7 mouse cellular contexts compared by ENCODE assay signal in genomic region chr5:24453283-24453984, GRCm38 (mm10). TPM values are rescaled to one million over a fixed set of nuclear protein-coding genes. Genes with fewer than 3 reads are reported as not detected.
A peak's percentile ranks its signal among the peaks of the same experiment; 100 is the strongest.
DNase-seq lines count a peak whose midpoint lies in the region; ATAC-seq and TF ChIP-seq lines count a peak whose summit lies in the region.

No protein-coding gene starts in this region.

- H3K36me3 ChIP-seq in lung, postnatal 0 days (ENCODE audit: insufficient read depth, low read length), result no peaks in the 10 kb centered on the region
- no peaks in the 10 kb centered on the region for H3K36me3 ChIP-seq in hindbrain, embryonic 11.5 days (ENCODE audit: control insufficient read depth, insufficient read depth, low read length)
- H3K36me3 ChIP-seq in midbrain, embryonic 13.5 days, result peaks cover 16% of the 10 kb centered on the region

- H3K4me2 ChIP-seq in lung, postnatal 0 days (replicated peaks; ENCODE audit: low read depth, low read length), result peak overlapping the region; percentile 87
- H3K4me2 ChIP-seq in hindbrain, embryonic 11.5 days (replicated peaks; ENCODE audit: low read depth, low read length), result peak overlapping the region; percentile 94
- peak overlapping the region; percentile 100 for H3K4me2 ChIP-seq in midbrain, embryonic 13.5 days (replicated peaks)

- peak overlapping the region; percentile 82 for H3K4me3 ChIP-seq in lung, postnatal 0 days (ENCODE audit: low read depth, low read length)
- peak overlapping the region; percentile 92 for H3K4me3 ChIP-seq in hindbrain, embryonic 11.5 days (ENCODE audit: low read depth, low read length)
- peak overlapping the region; percentile 92 for H3K4me3 ChIP-seq in midbrain, embryonic 13.5 days (replicated peaks)

- no peak for TF ChIP-seq CTCF in lung, postnatal 0 days (IDR thresholded peaks at IDR 0.05)

- WGBS in lung, postnatal 0 days, result 25% methylated on average over 5 of the region's 5 CpGs
- WGBS in hindbrain, embryonic 11.5 days, result 7% methylated on average over 5 of the region's 5 CpGs
- WGBS in midbrain, embryonic 13.5 days, result 2% methylated on average over 5 of the region's 5 CpGs

- H3K9me3 ChIP-seq in lung, postnatal 0 days (ENCODE audit: low read length), result no peaks in the 10 kb centered on the region
- H3K9me3 ChIP-seq in hindbrain, embryonic 11.5 days (ENCODE audit: control insufficient read depth, low read length), result no peaks in the 10 kb centered on the region
- H3K9me3 ChIP-seq in midbrain, embryonic 13.5 days, result no peaks in the 10 kb centered on the region

- H3K9ac ChIP-seq in lung, postnatal 0 days (replicated peaks; ENCODE audit: low read depth), result peak overlapping the region; percentile 70
- H3K9ac ChIP-seq in hindbrain, embryonic 11.5 days (ENCODE audit: low read depth, low read length), result peak overlapping the region; percentile 99
- peak overlapping the region; percentile 97 for H3K9ac ChIP-seq in midbrain, embryonic 13.5 days (replicated peaks)

- peak; percentile 17 for DNase-seq in lung, postnatal 0 days (ENCODE audit: low spot score)
- DNase-seq in lung, postnatal 25 days (ENCODE audit: low spot score), result no peak
- DNase-seq in cerebellum, postnatal 10 days, result peak; percentile 85 to 92
- peak; percentile 49 for DNase-seq in hindbrain, embryonic 11.5 days (ENCODE audit: low spot score)
- DNase-seq in MN1 (ENCODE audit: low spot score), result no peak
- no peak for DNase-seq in urinary bladder, postnatal 36 days (ENCODE audit: low spot score in 2 of 2)

- no peaks in the 10 kb centered on the region for H3K27me3 ChIP-seq in lung, postnatal 0 days (replicated peaks; ENCODE audit: insufficient read depth, low read length)
- H3K27me3 ChIP-seq in hindbrain, embryonic 11.5 days (ENCODE audit: control insufficient read depth, insufficient read depth, low read length), result no peaks in the 10 kb centered on the region; the same call in 1 of the 2 replicates
- peaks cover 9% of the 10 kb centered on the region; the same call in 1 of the 2 replicates for H3K27me3 ChIP-seq in midbrain, embryonic 13.5 days

- TF ChIP-seq EP300 in lung, postnatal 0 days (IDR thresholded peaks at IDR 0.05), result no peak

- H3K4me1 ChIP-seq in lung, postnatal 0 days (ENCODE audit: insufficient read depth, low read depth, low read length), result peaks cover 15% of the 10 kb centered on the region
- peaks cover 15% of the 10 kb centered on the region for H3K4me1 ChIP-seq in hindbrain, embryonic 11.5 days (replicated peaks; ENCODE audit: control insufficient read depth, insufficient read depth, low read length)
- H3K4me1 ChIP-seq in midbrain, embryonic 13.5 days (replicated peaks), result peaks cover 49% of the 10 kb centered on the region

- ATAC-seq in lung, postnatal 0 days, result no peak
- peak; percentile 12; the same call in 1 of the 2 replicates for ATAC-seq in hindbrain, embryonic 11.5 days (ENCODE audit: low FRiP score)
- ATAC-seq in midbrain, embryonic 13.5 days, result peak; percentile 7; the same call in 1 of the 2 replicates

- H3K27ac ChIP-seq in lung, postnatal 0 days (ENCODE audit: low read length), result peak overlapping the region; percentile 20; the same call in 1 of the 2 replicates
- peak overlapping the region; percentile 93 for H3K27ac ChIP-seq in hindbrain, embryonic 11.5 days (ENCODE audit: low read depth, low read length)
- peak overlapping the region; percentile 95 for H3K27ac ChIP-seq in midbrain, embryonic 13.5 days

RNA-seq across cellular contexts. Expression of gene Agap3, which starts 1.5 kb away (rescaled TPM):
- polyA plus RNA-seq in lung, postnatal 0 days (2015; fragmentation: Nextera tagmentation; extraction: Ambion mirVana), result 44.7 and 51.2 TPM in 2 replicates
- polyA plus RNA-seq in hindbrain, embryonic 11.5 days (2014; fragmentation: Nextera tagmentation; extraction: Ambion mirVana), result 38.8 and 50.1 TPM in 2 replicates
- polyA plus RNA-seq in midbrain, embryonic 13.5 days (2015; fragmentation: Nextera tagmentation; extraction: Ambion mirVana), result 48.8 and 52.2 TPM in 2 replicates

RNA-seq across cellular contexts. Expression of gene Tmub1, which starts 5.8 kb away (rescaled TPM):
- 16.6 and 17.7 TPM in 2 replicates for polyA plus RNA-seq in lung, postnatal 0 days (2015; fragmentation: Nextera tagmentation; extraction: Ambion mirVana)
- polyA plus RNA-seq in hindbrain, embryonic 11.5 days (2014; fragmentation: Nextera tagmentation; extraction: Ambion mirVana), result 30.0 and 33.6 TPM in 2 replicates
- 46.5 and 49.6 TPM in 2 replicates for polyA plus RNA-seq in midbrain, embryonic 13.5 days (2015; fragmentation: Nextera tagmentation; extraction: Ambion mirVana)

RNA-seq across cellular contexts. Expression of gene Fastk, which starts 8.3 kb away (rescaled TPM):
- polyA plus RNA-seq in lung, postnatal 0 days (2015; fragmentation: Nextera tagmentation; extraction: Ambion mirVana), result 58.4 and 65.1 TPM in 2 replicates
- 86.7 and 88.5 TPM in 2 replicates for polyA plus RNA-seq in hindbrain, embryonic 11.5 days (2014; fragmentation: Nextera tagmentation; extraction: Ambion mirVana)
- polyA plus RNA-seq in midbrain, embryonic 13.5 days (2015; fragmentation: Nextera tagmentation; extraction: Ambion mirVana), result 80.4 and 95.0 TPM in 2 replicates

RNA-seq across cellular contexts. Expression of gene Slc4a2, which starts 29.8 kb away (rescaled TPM):
- 28.9 and 35.0 TPM in 2 replicates for polyA plus RNA-seq in lung, postnatal 0 days (2015; fragmentation: Nextera tagmentation; extraction: Ambion mirVana)
- polyA plus RNA-seq in hindbrain, embryonic 11.5 days (2014; fragmentation: Nextera tagmentation; extraction: Ambion mirVana), result 14.3 and 17.9 TPM in 2 replicates
- polyA plus RNA-seq in midbrain, embryonic 13.5 days (2015; fragmentation: Nextera tagmentation; extraction: Ambion mirVana), result 20.1 and 25.4 TPM in 2 replicates

RNA-seq across cellular contexts. Expression of gene Cdk5, which starts 30.1 kb away (rescaled TPM):
- 31.1 and 31.6 TPM in 2 replicates for polyA plus RNA-seq in lung, postnatal 0 days (2015; fragmentation: Nextera tagmentation; extraction: Ambion mirVana)
- 56.3 and 62.4 TPM in 2 replicates for polyA plus RNA-seq in hindbrain, embryonic 11.5 days (2014; fragmentation: Nextera tagmentation; extraction: Ambion mirVana)
- 95.9 and 102 TPM in 2 replicates for polyA plus RNA-seq in midbrain, embryonic 13.5 days (2015; fragmentation: Nextera tagmentation; extraction: Ambion mirVana)

Comparison
In these comparisons a context has a peak if more than half of its experiments do, and no peak if none do; other contexts are left out.
1. DNase-seq: peak in lung, postnatal 0 days (single experiment), cerebellum, postnatal 10 days (2 of 2) and hindbrain, embryonic 11.5 days (single experiment); none in lung, postnatal 25 days (single experiment), MN1 (single experiment) and urinary bladder, postnatal 36 days (0 of 2).
2. H3K27ac ChIP-seq: peak in every context shown above with its lines; median percentile 95 in midbrain, embryonic 13.5 days; 93 in hindbrain, embryonic 11.5 days; 20 in lung, postnatal 0 days.
3. Peak in every context shown above with its lines, with median percentiles within 50 percentile points of each other: H3K4me2 ChIP-seq, H3K4me3 ChIP-seq and H3K9ac ChIP-seq.